Mouse (Mus musculus): ENCODE data around the gene Lrrc43. TPM values are rescaled to one million over a fixed set of nuclear protein-coding genes. Genes with fewer than 3 reads are reported as not detected.
"Not testable (repeated sequence)": the region's sequence is repeated elsewhere in the genome, so short reads cannot be mapped to it uniquely, and the experiment has no call there.

Lrrc43 gene
- total RNA-seq, 2 experiments from 2014 or later = not detected

- Histone ChIP-seq H3K4me3 (no peak overlapping the region), H3K27ac (no peak overlapping the region)
- no peak for TF ChIP-seq CTCF (IDR thresholded peaks at IDR 0.05)
- DNase-seq = no peak
- intact Hi-C loops (cut with DNase I) = no loop called here
These were observed 1.3 kb upstream of the Lrrc43 start for GRCm38 (mm10) chr5:123487659-123488395.

- Histone ChIP-seq H3K27ac (peak overlapping the region; percentile 38; the same call in 1 of the 2 replicates), H3K4me3 (no peak overlapping the region)
- TF ChIP-seq CTCF (IDR thresholded peaks at IDR 0.05) = no peak
- peak; percentile 56 for DNase-seq
- intact Hi-C loops (cut with DNase I) = no loop called here
These were observed 830 bp downstream of the Lrrc43 start for GRCm38 (mm10) chr5:123489935-123490334.

- DNase-seq = no peak
- H3K4me3 ChIP-seq = no peak overlapping the region
- intact Hi-C loops (cut with DNase I) = loop anchor here (5.0 kb wide), 1 partner anchor 122 kb away; no protein-coding TSS in a partner anchor
- H3K27ac ChIP-seq = no peak overlapping the region
- TF ChIP-seq CTCF (IDR thresholded peaks at IDR 0.05) = peak; percentile 61
These were observed 10.6 kb downstream of the Lrrc43 start for GRCm38 (mm10) chr5:123499717-123500116.

GRCm38 (mm10) chr5:123501973-123502372 lies 12.9 kb downstream of the Lrrc43 start:
- no peak overlapping the region for H3K4me3 ChIP-seq
- no peak for TF ChIP-seq CTCF (IDR thresholded peaks at IDR 0.05)
- no peak overlapping the region for H3K27ac ChIP-seq
- intact Hi-C loops (cut with DNase I) = loop anchor here (2.0 kb wide), 1 partner anchor 57 kb away; no protein-coding TSS in a partner anchor
- no peak for DNase-seq

- Histone ChIP-seq H3K27ac (no peak overlapping the region), H3K4me3 (peak overlapping the region; percentile 76)
- peak; percentile 83 for DNase-seq
- TF ChIP-seq CTCF (IDR thresholded peaks at IDR 0.05) = no peak
- intact Hi-C loops (cut with DNase I) = no loop called here
These were observed 19.0 kb downstream of the Lrrc43 start for GRCm38 (mm10) chr5:123507936-123508723.

GRCm38 (mm10) chr5:123508921-123509320 lies 19.8 kb downstream of the Lrrc43 start:
- TF ChIP-seq CTCF (IDR thresholded peaks at IDR 0.05) = no peak
- intact Hi-C loops (cut with DNase I) = no loop called here
- DNase-seq = no peak
- Histone ChIP-seq H3K4me3 (peak overlapping the region; percentile 76), H3K27ac (no peak overlapping the region)

- no peak for TF ChIP-seq CTCF (IDR thresholded peaks at IDR 0.05)
- no peak for DNase-seq
- H3K27ac ChIP-seq = no peak within 1 kb of the TSS
- intact Hi-C loops (cut with DNase I) = no loop called here
- H3K4me3 ChIP-seq = no peak within 1 kb of the TSS
These were observed 21.1 kb downstream of the Lrrc43 start, which contains the start of gene B3gnt4 for GRCm38 (mm10) chr5:123510160-123510559. Gene B3gnt4, plus strand, starts transcription at chr5:123510460.

GRCm38 (mm10) chr5:123511426-123511825 lies 22.3 kb downstream of the Lrrc43 start:
- DNase-seq; intact Hi-C loops (cut with DNase I); H3K27ac ChIP-seq: not testable (repeated sequence)

GRCm38 (mm10) chr5:123512102-123512501 lies 23.0 kb downstream of the Lrrc43 start:
- no peak overlapping the region for H3K4me3 ChIP-seq
- H3K27ac ChIP-seq = no peak overlapping the region
- DNase-seq = no peak
- no peak for TF ChIP-seq CTCF (IDR thresholded peaks at IDR 0.05)
- intact Hi-C loops (cut with DNase I) = no loop called here

More at GRCm38 (mm10) chr5:123511426-123511825, 22.3 kb downstream of the Lrrc43 start:
- H3K4me3 ChIP-seq = not testable (repeated sequence)

- H3K27ac ChIP-seq = no peak overlapping the region
- intact Hi-C loops (cut with DNase I) = no loop called here
- no peak for DNase-seq
- no peak for TF ChIP-seq CTCF (IDR thresholded peaks at IDR 0.05)
- H3K4me3 ChIP-seq = no peak overlapping the region
These were observed 25.8 kb downstream of the Lrrc43 start for GRCm38 (mm10) chr5:123514871-123515270.

- no peak for DNase-seq
- intact Hi-C loops (cut with DNase I) = no loop called here
- H3K4me3 ChIP-seq = no peak overlapping the region
- no peak for TF ChIP-seq CTCF (IDR thresholded peaks at IDR 0.05)
- no peak overlapping the region for H3K27ac ChIP-seq
These were observed 31.6 kb downstream of the Lrrc43 start for GRCm38 (mm10) chr5:123520666-123521065.

GRCm38 (mm10) chr5:123521621-123522020 lies 32.5 kb downstream of the Lrrc43 start:
- Histone ChIP-seq H3K27ac (no peak overlapping the region), H3K4me3 (no peak overlapping the region)
- no peak for TF ChIP-seq CTCF (IDR thresholded peaks at IDR 0.05)
- intact Hi-C loops (cut with DNase I) = no loop called here
- no peak for DNase-seq

- no peak overlapping the region for H3K27ac ChIP-seq
- intact Hi-C loops (cut with DNase I) = no loop called here
- TF ChIP-seq CTCF (IDR thresholded peaks at IDR 0.05) = no peak
- H3K4me3 ChIP-seq = no peak overlapping the region
- DNase-seq = no peak
These were observed 33.1 kb downstream of the Lrrc43 start for GRCm38 (mm10) chr5:123522166-123522565.
